Mouse (Mus musculus): Measurements from ENCODE around the gene Higd1c. TPM values are rescaled to one million over a fixed set of nuclear protein-coding genes. Genes with fewer than 3 reads are reported as not detected.
"Not testable (repeated sequence)": the region's sequence is repeated elsewhere in the genome, so short reads cannot be mapped to it uniquely, and the experiment has no call there.

Gene Higd1c
- polyA plus RNA-seq (2012; rRNA removed), result not detected in 2 replicates

DNA sequence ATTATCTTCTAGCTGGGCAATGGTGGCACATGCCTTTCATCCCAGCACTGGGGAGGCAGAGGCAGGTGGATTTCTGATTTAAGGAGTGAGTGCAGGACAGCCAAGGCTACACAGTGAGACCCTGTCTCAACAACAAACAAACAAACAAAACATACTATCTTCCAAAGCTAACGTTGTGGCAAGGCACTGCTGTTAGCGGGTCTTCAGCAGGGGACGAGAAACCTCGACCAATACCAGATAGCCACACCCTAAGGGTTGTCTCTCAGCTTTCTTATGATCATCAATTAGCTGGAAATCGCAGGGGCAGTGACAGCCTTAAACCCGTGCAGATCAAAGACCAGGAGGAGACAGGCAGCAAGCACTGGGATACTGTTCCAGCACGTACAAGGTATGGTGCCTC lies at the start of gene Higd1c:
Gene Higd1c, plus strand, starts transcription at position 301 of the 400 bp plus-strand sequence.
- no peaks in the 10 kb centered on the region for H3K4me1 ChIP-seq (ENCODE audit: control insufficient read depth, insufficient read depth, low read length)
- no peak for TF ChIP-seq CTCF (IDR thresholded peaks at IDR 0.05; ENCODE audit: control insufficient read depth, insufficient read depth, insufficient replicate concordance, low read depth, low read length)
- no peak for TF ChIP-seq POLR2A (IDR thresholded peaks at IDR 0.05; ENCODE audit: control insufficient read depth, low read depth, low read length)
- no peak within 1 kb of the TSS for H3K27ac ChIP-seq (ENCODE audit: control insufficient read depth, insufficient read depth, low read depth, low read length)
- H3K4me3 ChIP-seq (ENCODE audit: control insufficient read depth, low read depth, low read length), result no peak within 1 kb of the TSS
- no peaks in the 10 kb centered on the region for H3K27me3 ChIP-seq (ENCODE audit: control insufficient read depth, insufficient read depth, low read length)
- H3K36me3 ChIP-seq (ENCODE audit: control insufficient read depth, insufficient read depth, low read length), result no peaks in the 10 kb centered on the region

- H3K4me3 ChIP-seq (ENCODE audit: control insufficient read depth, low read depth, low read length); H3K36me3 ChIP-seq (ENCODE audit: control insufficient read depth, insufficient read depth, low read length); H3K4me1 ChIP-seq (ENCODE audit: control insufficient read depth, insufficient read depth, low read length); H3K27ac ChIP-seq (ENCODE audit: control insufficient read depth, insufficient read depth, low read depth, low read length); H3K27me3 ChIP-seq (ENCODE audit: control insufficient read depth, insufficient read depth, low read length): not testable (repeated sequence)
Observed at GRCm38 (mm10) chr15:100318014-100318671, 46.2 kb upstream of the Higd1c start.

DNA sequence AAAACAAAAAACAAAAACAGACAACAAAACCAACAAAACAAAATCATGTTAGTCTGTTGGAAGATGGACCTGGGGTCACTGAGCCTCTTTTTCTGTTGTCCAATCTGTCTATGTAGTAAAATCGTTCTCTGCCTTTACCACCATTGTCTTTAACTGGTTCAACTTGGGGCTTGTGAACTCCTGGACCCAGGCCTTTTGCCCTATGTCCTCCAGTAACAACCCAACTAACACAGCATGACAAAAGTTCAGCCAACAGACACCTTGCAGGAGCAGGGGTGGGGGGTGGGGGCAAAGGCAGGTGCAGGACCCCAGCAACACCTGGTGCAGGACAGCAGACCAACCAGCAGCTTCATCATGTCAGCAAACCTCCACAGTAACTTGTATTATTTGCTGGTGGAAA lies 44.5 kb upstream of the Higd1c start:
- H3K27ac ChIP-seq (ENCODE audit: control insufficient read depth, insufficient read depth, low read depth, low read length), result no peak overlapping the region
- no peaks in the 10 kb centered on the region; the same call in 1 of the 2 replicates for H3K4me1 ChIP-seq (ENCODE audit: control insufficient read depth, insufficient read depth, low read length)
- H3K27me3 ChIP-seq (ENCODE audit: control insufficient read depth, insufficient read depth, low read length), result no peaks in the 10 kb centered on the region
- TF ChIP-seq CTCF (IDR thresholded peaks at IDR 0.05; ENCODE audit: control insufficient read depth, insufficient read depth, insufficient replicate concordance, low read depth, low read length), result no peak
- no peak for TF ChIP-seq POLR2A (IDR thresholded peaks at IDR 0.05; ENCODE audit: control insufficient read depth, low read depth, low read length)
- no peak overlapping the region for H3K4me3 ChIP-seq (ENCODE audit: control insufficient read depth, low read depth, low read length)
- H3K36me3 ChIP-seq (ENCODE audit: control insufficient read depth, insufficient read depth, low read length), result no peaks in the 10 kb centered on the region

DNA sequence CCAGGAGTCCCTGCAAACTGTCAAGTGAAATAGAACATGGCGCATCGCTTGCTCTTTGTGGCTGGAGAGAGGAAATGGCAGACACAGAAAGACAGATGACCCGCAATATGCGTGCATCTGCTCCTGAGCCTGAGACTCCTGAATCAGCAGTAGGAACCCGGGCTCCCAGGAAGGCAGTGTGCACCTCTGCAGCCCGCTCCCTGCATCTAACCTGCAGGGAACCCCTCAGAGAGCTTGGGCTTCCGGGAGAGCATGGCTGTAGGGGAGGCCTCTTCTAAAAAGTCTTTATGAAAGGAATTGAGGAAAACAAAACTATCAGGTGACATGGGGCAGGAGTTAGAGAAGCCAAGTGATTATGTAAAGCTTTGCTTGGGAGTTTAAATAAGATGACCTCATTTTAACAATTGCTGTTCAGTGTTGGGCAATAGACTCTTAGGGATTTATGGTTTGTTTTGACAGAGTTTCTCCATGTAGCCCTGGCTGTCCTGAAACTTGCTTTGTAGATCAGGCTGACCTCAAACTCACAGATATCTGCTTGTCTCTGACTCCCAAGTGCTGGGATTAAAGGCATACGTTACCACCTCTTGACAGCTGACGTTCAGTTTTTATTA lies 43.9 kb upstream of the Higd1c start:
- no peak for TF ChIP-seq CTCF (IDR thresholded peaks at IDR 0.05; ENCODE audit: control insufficient read depth, insufficient read depth, insufficient replicate concordance, low read depth, low read length)
- Histone ChIP-seq H3K36me3 (ENCODE audit: control insufficient read depth, insufficient read depth, low read length) (no peaks in the 10 kb centered on the region), H3K4me1 (ENCODE audit: control insufficient read depth, insufficient read depth, low read length) (no peaks in the 10 kb centered on the region; the same call in 1 of the 2 replicates), H3K27ac (ENCODE audit: control insufficient read depth, insufficient read depth, low read depth, low read length) (no peak overlapping the region), H3K27me3 (ENCODE audit: control insufficient read depth, insufficient read depth, low read length) (no peaks in the 10 kb centered on the region), H3K4me3 (ENCODE audit: control insufficient read depth, low read depth, low read length) (no peak overlapping the region)

- Histone ChIP-seq H3K27ac (ENCODE audit: control insufficient read depth, insufficient read depth, low read depth, low read length) (no peak overlapping the region), H3K27me3 (ENCODE audit: control insufficient read depth, insufficient read depth, low read length) (no peaks in the 10 kb centered on the region), H3K4me3 (ENCODE audit: control insufficient read depth, low read depth, low read length) (no peak overlapping the region), H3K4me1 (ENCODE audit: control insufficient read depth, insufficient read depth, low read length) (no peaks in the 10 kb centered on the region; the same call in 1 of the 2 replicates), H3K36me3 (ENCODE audit: control insufficient read depth, insufficient read depth, low read length) (no peaks in the 10 kb centered on the region)
- no peak for TF ChIP-seq POLR2A (IDR thresholded peaks at IDR 0.05; ENCODE audit: control insufficient read depth, low read depth, low read length)
- no peak; the same call in 1 of the 2 replicates for TF ChIP-seq CTCF (IDR thresholded peaks at IDR 0.05; ENCODE audit: control insufficient read depth, insufficient read depth, insufficient replicate concordance, low read depth, low read length)
Observed at GRCm38 (mm10) chr15:100321134-100321533, 43.2 kb upstream of the Higd1c start.

DNA sequence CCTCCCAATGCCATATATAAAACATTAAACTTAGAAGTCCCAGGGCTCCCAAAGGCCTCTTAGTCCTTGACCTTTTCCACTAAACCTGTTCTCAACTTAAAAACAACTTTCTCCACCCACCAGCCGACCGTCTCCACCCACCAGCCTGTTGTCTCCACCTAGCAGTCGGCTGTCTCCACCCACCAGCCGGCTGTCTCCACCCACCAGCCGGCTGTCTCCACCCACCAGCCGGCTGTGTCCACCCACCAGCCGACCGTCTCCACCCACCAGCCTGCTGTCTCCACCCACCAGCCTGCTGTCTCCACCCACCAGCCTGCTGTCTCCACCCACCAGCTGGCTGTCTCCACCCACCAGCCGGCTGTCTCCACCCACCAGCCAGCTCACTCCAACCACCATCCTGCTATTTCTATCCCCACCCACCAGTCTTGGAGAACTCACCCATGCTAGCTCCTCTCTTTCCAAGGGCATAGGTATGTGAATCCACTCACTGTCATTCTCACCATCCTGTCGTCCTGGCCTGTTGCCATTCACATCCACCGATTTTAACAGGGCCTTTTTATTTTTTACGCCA lies 40.2 kb upstream of the Higd1c start:
- TF ChIP-seq POLR2A (IDR thresholded peaks at IDR 0.05; ENCODE audit: control insufficient read depth, low read depth, low read length) (no peak), CTCF (IDR thresholded peaks at IDR 0.05; ENCODE audit: control insufficient read depth, insufficient read depth, insufficient replicate concordance, low read depth, low read length) (no peak)
- no peaks in the 10 kb centered on the region for H3K36me3 ChIP-seq (ENCODE audit: control insufficient read depth, insufficient read depth, low read length)
- no peak overlapping the region for H3K4me3 ChIP-seq (ENCODE audit: control insufficient read depth, low read depth, low read length)

GRCm38 (mm10) chr15:100325235-100325634 lies 39.1 kb upstream of the Higd1c start:
- H3K27ac ChIP-seq (ENCODE audit: control insufficient read depth, insufficient read depth, low read depth, low read length), result no peak overlapping the region
- H3K27me3 ChIP-seq (ENCODE audit: control insufficient read depth, insufficient read depth, low read length), result no peaks in the 10 kb centered on the region
- no peak overlapping the region for H3K4me3 ChIP-seq (ENCODE audit: control insufficient read depth, low read depth, low read length)
- no peaks in the 10 kb centered on the region; the same call in 1 of the 2 replicates for H3K4me1 ChIP-seq (ENCODE audit: control insufficient read depth, insufficient read depth, low read length)
- no peak for TF ChIP-seq CTCF (IDR thresholded peaks at IDR 0.05; ENCODE audit: control insufficient read depth, insufficient read depth, insufficient replicate concordance, low read depth, low read length)
- no peak for TF ChIP-seq POLR2A (IDR thresholded peaks at IDR 0.05; ENCODE audit: control insufficient read depth, low read depth, low read length)
- no peaks in the 10 kb centered on the region for H3K36me3 ChIP-seq (ENCODE audit: control insufficient read depth, insufficient read depth, low read length)

More for the DNA sequence above, 40.2 kb upstream of the Higd1c start:
- H3K4me1 ChIP-seq (ENCODE audit: control insufficient read depth, insufficient read depth, low read length), result no peaks in the 10 kb centered on the region; the same call in 1 of the 2 replicates
- no peaks in the 10 kb centered on the region for H3K27me3 ChIP-seq (ENCODE audit: control insufficient read depth, insufficient read depth, low read length)
- no peak overlapping the region for H3K27ac ChIP-seq (ENCODE audit: control insufficient read depth, insufficient read depth, low read depth, low read length)

DNA sequence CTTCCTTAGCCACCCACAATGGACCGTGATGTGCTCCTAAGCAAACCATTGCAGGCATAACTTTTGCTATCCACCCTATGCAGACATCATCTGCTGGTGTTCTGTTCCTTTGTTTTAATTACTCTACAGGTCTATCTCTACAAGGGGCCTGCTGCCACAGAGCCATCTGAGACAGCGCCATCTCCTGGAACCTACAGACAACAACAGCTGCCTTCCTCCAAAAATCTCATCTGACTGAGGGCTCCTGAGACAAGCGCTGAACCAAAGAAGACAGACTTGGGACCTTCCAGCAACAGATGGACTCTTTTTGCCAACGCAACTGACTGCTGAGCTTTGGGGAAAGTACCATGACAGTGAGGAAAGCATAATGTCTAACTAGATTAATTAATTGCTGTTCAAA lies 36.3 kb upstream of the Higd1c start:
- H3K27ac ChIP-seq (ENCODE audit: control insufficient read depth, insufficient read depth, low read depth, low read length); H3K36me3 ChIP-seq (ENCODE audit: control insufficient read depth, insufficient read depth, low read length); H3K4me1 ChIP-seq (ENCODE audit: control insufficient read depth, insufficient read depth, low read length); H3K27me3 ChIP-seq (ENCODE audit: control insufficient read depth, insufficient read depth, low read length); H3K4me3 ChIP-seq (ENCODE audit: control insufficient read depth, low read depth, low read length): not testable (repeated sequence)

DNA sequence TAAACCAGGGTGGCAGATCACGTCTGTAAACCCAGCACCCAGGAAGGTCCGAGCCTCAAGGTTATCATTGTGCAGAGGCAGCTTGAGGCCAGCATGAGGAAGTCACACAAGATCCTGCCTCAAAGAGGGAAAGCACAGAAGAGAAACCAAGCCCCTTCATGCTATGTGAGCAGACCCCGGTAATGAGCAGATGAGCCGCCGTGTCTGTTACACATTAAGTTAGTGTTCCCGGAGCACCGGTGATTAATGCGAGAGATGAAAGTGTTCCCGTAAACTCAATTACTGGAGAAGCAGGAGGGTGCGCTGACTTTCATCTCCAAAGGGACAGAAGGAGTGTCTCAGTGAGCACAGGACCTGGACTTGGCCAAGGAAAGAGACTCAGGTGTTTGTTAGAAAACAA lies 35.0 kb upstream of the Higd1c start:
- H3K4me1 ChIP-seq (ENCODE audit: control insufficient read depth, insufficient read depth, low read length); H3K27me3 ChIP-seq (ENCODE audit: control insufficient read depth, insufficient read depth, low read length); H3K27ac ChIP-seq (ENCODE audit: control insufficient read depth, insufficient read depth, low read depth, low read length); H3K4me3 ChIP-seq (ENCODE audit: control insufficient read depth, low read depth, low read length); H3K36me3 ChIP-seq (ENCODE audit: control insufficient read depth, insufficient read depth, low read length): not testable (repeated sequence)

Data from testis, adult 2 months (tissue).